Mouse (Mus musculus): ENCODE data around the gene Mrvi1. TPM values are rescaled to one million over a fixed set of nuclear protein-coding genes. Genes with fewer than 3 reads are reported as not detected.

Mrvi1 gene
- total and polyA plus RNA-seq, 3 experiments = 0.11 TPM; not detected in 2

DNA sequence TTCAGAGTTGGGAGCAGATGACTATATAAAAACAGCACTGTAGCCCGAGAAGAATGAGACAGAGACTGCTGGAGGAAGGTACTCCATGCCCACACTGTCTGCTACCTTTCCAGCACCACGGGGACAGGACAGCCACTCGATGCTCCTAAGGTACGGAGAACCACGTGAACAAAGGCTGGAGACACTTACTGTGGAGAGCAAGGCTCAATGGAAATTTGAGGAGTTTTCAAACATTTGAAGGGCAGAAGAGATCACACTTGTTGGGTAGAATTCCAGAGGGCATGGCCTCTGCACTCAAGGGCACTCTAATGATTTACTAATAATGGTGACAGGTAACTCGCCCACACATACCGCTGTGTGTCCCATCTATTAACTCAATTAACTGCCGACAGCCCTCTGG, 159.2 kb downstream of the Mrvi1 start:
- H3K27ac ChIP-seq (ENCODE audit: insufficient read depth, low read depth) = no peak overlapping the region
- peaks cover 21 to 74% of the 10 kb centered on the region in 2 experiments for H3K36me3 ChIP-seq (replicated peaks in 1 of 2; ENCODE audit: control insufficient read depth in 1 of 2, insufficient read depth in 1 of 2, low read length in 1 of 2)
- in situ Hi-C loops (cut with MboI; ENCODE audit: low pct_ligation_motif_present, low pct_unique_long_range_greater_than_20kb, low sequenced_read_pairs) = no loop called here

DNA sequence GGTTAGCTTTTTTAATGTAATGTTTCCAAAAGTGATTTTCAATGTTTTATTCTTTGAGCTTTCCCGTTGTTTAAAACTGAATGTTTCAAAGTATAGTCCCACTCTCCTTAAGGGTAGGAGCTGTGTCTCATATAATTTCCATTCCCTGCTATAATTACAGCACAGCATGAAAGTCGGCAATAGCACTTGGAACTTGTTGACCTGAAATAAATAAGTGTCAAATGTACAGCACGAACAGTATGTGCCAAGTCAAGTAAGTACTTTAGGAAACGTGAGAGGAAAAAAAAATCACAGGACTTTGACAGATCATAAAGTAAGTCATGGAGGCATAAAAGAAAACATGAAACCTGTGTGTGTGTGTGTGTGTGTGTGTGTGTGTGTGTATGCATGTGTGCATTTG, 160.2 kb downstream of the Mrvi1 start:
- Histone ChIP-seq H3K4me3 (replicated peaks in 1 of 3; ENCODE audit: low read depth in 2 of 3, low read length in 2 of 3, poor library complexity in 1 of 3) (no peak overlapping the region), H3K9ac (ENCODE audit: insufficient read depth, low read depth) (no peak overlapping the region), H3K36me3 (replicated peaks in 1 of 2; ENCODE audit: control insufficient read depth in 1 of 2, insufficient read depth in 1 of 2, low read length in 1 of 2) (peaks cover 21 to 74% of the 10 kb centered on the region in 2 experiments), H3K4me2 (ENCODE audit: insufficient read depth, low read depth, poor library complexity, severe bottlenecking) (no peak overlapping the region), H3K4me1 (ENCODE audit: control insufficient read depth in 1 of 2, insufficient read depth in 2 of 2) (peaks cover 5% of the 10 kb centered on the region in 2 experiments; a peak in 2 of 4 replicates), H3K27ac (ENCODE audit: insufficient read depth, low read depth) (no peak overlapping the region), H3K27me3 (replicated peaks) (no peaks in the 10 kb centered on the region), H3K9me3 (replicated peaks; ENCODE audit: low read length) (no peaks in the 10 kb centered on the region), H3K79me2 (replicated peaks; ENCODE audit: control insufficient read depth, extremely low read depth, insufficient read depth, poor library complexity, severe bottlenecking) (no peaks in the 10 kb centered on the region)
- in situ Hi-C loops (cut with MboI; ENCODE audit: low pct_ligation_motif_present, low pct_unique_long_range_greater_than_20kb, low sequenced_read_pairs) = no loop called here
- no peak for DNase-seq (ENCODE audit: extremely low read depth)
- dilution Hi-C loops (cut with MboI; ENCODE audit: extremely low pct_ligation_motif_present, extremely low pct_unique_long_range_greater_than_20kb, low sequenced_read_pairs) = no loop called here
- TF ChIP-seq ZMIZ1 (IDR thresholded peaks at IDR 0.05; ENCODE audit: low read depth, low read length) (no peak), MAZ (IDR thresholded peaks at IDR 0.05; ENCODE audit: low read depth, low read length) (no peak), ZKSCAN1 (IDR thresholded peaks at IDR 0.05; ENCODE audit: borderline replicate concordance, low read depth, low read length) (no peak), RCOR1 (conservative IDR thresholded peaks at IDR 0.05; ENCODE audit: low read depth, low read length) (no peak), ETS1 (conservative IDR thresholded peaks at IDR 0.05; ENCODE audit: low read depth, low read length) (no peak), MAFK (IDR thresholded peaks at IDR 0.05; ENCODE audit: insufficient replicate concordance, low read length) (no peak), IRF4 (IDR thresholded peaks at IDR 0.05; ENCODE audit: low read depth, low read length) (no peak), GABPA (IDR thresholded peaks at IDR 0.05; ENCODE audit: insufficient replicate concordance, low read depth, low read length) (no peak), USF2 (conservative IDR thresholded peaks at IDR 0.05; ENCODE audit: low read depth, low read length) (no peak)

More for the DNA sequence above, 159.2 kb downstream of the Mrvi1 start:
- no peak for DNase-seq (ENCODE audit: extremely low read depth)
- peaks cover 5% of the 10 kb centered on the region in 2 experiments; a peak in 2 of 4 replicates for H3K4me1 ChIP-seq (ENCODE audit: control insufficient read depth in 1 of 2, insufficient read depth in 2 of 2)
- H3K9me3 ChIP-seq (replicated peaks; ENCODE audit: low read length) = no peaks in the 10 kb centered on the region
- TF ChIP-seq ZC3H11A (IDR thresholded peaks at IDR 0.05; ENCODE audit: low read depth, low read length) (no peak), ELF1 (IDR thresholded peaks at IDR 0.05; ENCODE audit: low read depth, low read length) (no peak), NELFE (IDR thresholded peaks at IDR 0.05; ENCODE audit: low read depth, low read length) (no peak), UBTF (IDR thresholded peaks at IDR 0.05; ENCODE audit: low read depth, low read length) (no peak), USF2 (conservative IDR thresholded peaks at IDR 0.05; ENCODE audit: low read depth, low read length) (no peak), PAX5 (IDR thresholded peaks at IDR 0.05; ENCODE audit: low read length) (no peak), ZKSCAN1 (IDR thresholded peaks at IDR 0.05; ENCODE audit: borderline replicate concordance, low read depth, low read length) (no peak), POLR2A (IDR thresholded peaks at IDR 0.05; ENCODE audit: low read depth, low read length) (no peak), JUN (IDR thresholded peaks at IDR 0.05; ENCODE audit: insufficient read depth, low read depth, low read length) (no peak), HCFC1 (IDR thresholded peaks at IDR 0.05; ENCODE audit: low read depth, low read length) (no peak), KAT2A (IDR thresholded peaks at IDR 0.05; ENCODE audit: insufficient replicate concordance, low read length) (no peak), MEF2A (IDR thresholded peaks at IDR 0.05; ENCODE audit: borderline replicate concordance, low read depth, low read length) (no peak), IRF4 (IDR thresholded peaks at IDR 0.05; ENCODE audit: low read depth, low read length) (no peak), CTCF (conservative IDR thresholded peaks at IDR 0.05 in 1 of 2, IDR thresholded peaks at IDR 0.05 in 1 of 2; ENCODE audit: low read depth in 2 of 2, low read length in 2 of 2) (no peak), MAX (IDR thresholded peaks at IDR 0.05; ENCODE audit: low read length) (no peak)
- H3K9ac ChIP-seq (ENCODE audit: insufficient read depth, low read depth) = no peak overlapping the region
- H3K27me3 ChIP-seq (replicated peaks) = no peaks in the 10 kb centered on the region
- H3K4me3 ChIP-seq (replicated peaks in 1 of 3; ENCODE audit: low read depth in 2 of 3, low read length in 2 of 3, poor library complexity in 1 of 3) = no peak overlapping the region
- H3K79me2 ChIP-seq (replicated peaks; ENCODE audit: control insufficient read depth, extremely low read depth, insufficient read depth, poor library complexity, severe bottlenecking) = no peaks in the 10 kb centered on the region
- dilution Hi-C loops (cut with MboI; ENCODE audit: extremely low pct_ligation_motif_present, extremely low pct_unique_long_range_greater_than_20kb, low sequenced_read_pairs) = no loop called here
- no peak overlapping the region for H3K4me2 ChIP-seq (ENCODE audit: insufficient read depth, low read depth, poor library complexity, severe bottlenecking)

Data from CH12.LX (cell line).